Mouse (Mus musculus) left cerebral cortex, postnatal 25 days (tissue): ENCODE results near the gene Cachd1. TPM values are rescaled to one million over a fixed set of nuclear protein-coding genes. Genes with fewer than 3 reads are reported as not detected.
A peak's percentile ranks its signal among the peaks of the same experiment; 100 is the strongest.

ENCODE experiments used
- DNase-seq, 2 experiments: peaks; one replicate each; pipeline ENCODE4 v3.0.0; 2022; ENCODE audit warnings: low spot score in 2 of 2, mixed read lengths in 1 of 2
- intact Hi-C: fragments of 180-260 bp; cut with DNase I; formaldehyde crosslinking; loops from one replicate; pipeline ENCODE4 v1.15.1; 2025
- total RNA-seq, 2 experiments: library from RNA; stranded (reverse); gene quantifications; 2 replicates each; pipeline ENCODE4 v1.2.3; 2021

Cachd1 gene
- total RNA-seq, 2 experiments from 2014 or later: 14.1 to 16.0 TPM

- no peak for DNase-seq
- intact Hi-C loops: no loop called here
These were observed 186.9 kb downstream of the Cachd1 start for GRCm38 (mm10) chr4:100963341-100963740.

- intact Hi-C loops: no loop called here
- no peak for DNase-seq
These were observed 187.3 kb downstream of the Cachd1 start for GRCm38 (mm10) chr4:100963796-100964195.

DNA sequence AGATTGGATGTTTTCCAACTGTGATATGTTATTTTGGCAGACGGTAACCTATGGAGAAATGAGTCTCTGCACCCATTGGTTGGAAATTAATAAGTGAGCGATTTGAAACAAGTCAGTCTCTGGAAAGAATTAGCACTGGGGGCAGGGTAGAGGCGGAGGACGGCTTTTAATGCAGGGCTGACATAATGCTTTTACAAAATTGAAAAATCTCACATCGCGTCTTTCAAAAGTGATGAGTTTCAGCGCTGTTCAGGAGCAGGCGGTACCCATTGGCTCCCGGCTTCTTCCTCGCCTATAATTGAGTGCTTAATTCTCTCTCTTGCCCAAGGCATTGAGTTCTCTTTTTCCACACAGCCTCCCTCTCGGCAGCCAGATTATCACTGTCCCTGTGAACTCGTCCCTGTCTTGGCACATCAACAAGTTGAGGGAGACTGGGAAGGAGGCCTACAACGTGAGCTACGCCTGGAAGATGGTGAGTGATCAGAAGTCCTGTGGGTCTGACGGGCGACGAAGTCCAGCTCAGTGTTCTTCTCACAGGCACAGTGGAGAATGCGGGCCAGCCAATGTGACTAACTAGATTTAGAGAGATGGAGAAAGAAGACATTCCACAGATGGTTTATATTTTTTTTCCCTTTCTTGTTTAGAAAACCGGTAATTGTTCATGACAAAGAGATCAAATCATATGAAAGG, 191.4 kb downstream of the Cachd1 start:
- DNase-seq: no peak
- intact Hi-C loops: no loop called here

GRCm38 (mm10) chr4:100973641-100974454, 197.4 kb downstream of the Cachd1 start:
- intact Hi-C loops: no loop called here
- DNase-seq: no peak

- intact Hi-C loops: no loop called here
These were observed 198.1 kb downstream of the Cachd1 start for GRCm38 (mm10) chr4:100974455-100975035.

DNA sequence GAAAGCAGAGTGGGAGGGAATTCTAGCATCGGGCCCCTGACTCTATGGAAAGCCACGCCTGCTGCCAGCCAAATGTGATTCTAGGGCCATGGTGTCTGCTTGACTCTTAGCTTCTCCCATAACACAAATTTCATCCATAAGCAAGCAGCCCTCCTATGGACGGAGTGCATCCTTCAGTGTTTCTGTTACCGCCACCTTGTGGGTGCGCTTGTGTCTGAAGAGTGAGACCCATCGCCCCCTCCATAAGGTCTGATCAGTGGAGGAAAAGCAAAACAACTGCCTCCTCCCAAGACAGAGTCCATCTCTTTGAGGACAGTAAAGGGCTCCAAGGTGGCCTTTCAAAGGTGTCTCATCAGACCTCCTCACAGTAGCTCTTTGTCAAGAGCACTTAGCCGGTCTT, 201.0 kb downstream of the Cachd1 start:
- intact Hi-C loops: no loop called here
- DNase-seq: no peak

More at GRCm38 (mm10) chr4:100974455-100975035, 198.1 kb downstream of the Cachd1 start:
- DNase-seq: no peak

GRCm38 (mm10) chr4:100987187-100987586, 210.7 kb downstream of the Cachd1 start:
- intact Hi-C loops: loop anchor here (5.0 kb wide), 2 partner anchors 210 to 265 kb away; partner anchors contain the start of gene Cachd1
- no peak for DNase-seq

GRCm38 (mm10) chr4:100988231-100988799, 211.8 kb downstream of the Cachd1 start:
- DNase-seq: peak in 1 of 2 experiments; percentile 34

GRCm38 (mm10) chr4:100990996-100991395, 214.5 kb downstream of the Cachd1 start:
- no peak for DNase-seq
- intact Hi-C loops: no loop called here

More at GRCm38 (mm10) chr4:100988231-100988799, 211.8 kb downstream of the Cachd1 start:
- intact Hi-C loops: loop anchor here (1.0 to 5.0 kb wide), 3 partner anchors 211 to 400 kb away; partner anchors contain the start of gene Cachd1

GRCm38 (mm10) chr4:100992086-100992485, 215.6 kb downstream of the Cachd1 start:
- intact Hi-C loops: no loop called here
- DNase-seq: no peak

DNA sequence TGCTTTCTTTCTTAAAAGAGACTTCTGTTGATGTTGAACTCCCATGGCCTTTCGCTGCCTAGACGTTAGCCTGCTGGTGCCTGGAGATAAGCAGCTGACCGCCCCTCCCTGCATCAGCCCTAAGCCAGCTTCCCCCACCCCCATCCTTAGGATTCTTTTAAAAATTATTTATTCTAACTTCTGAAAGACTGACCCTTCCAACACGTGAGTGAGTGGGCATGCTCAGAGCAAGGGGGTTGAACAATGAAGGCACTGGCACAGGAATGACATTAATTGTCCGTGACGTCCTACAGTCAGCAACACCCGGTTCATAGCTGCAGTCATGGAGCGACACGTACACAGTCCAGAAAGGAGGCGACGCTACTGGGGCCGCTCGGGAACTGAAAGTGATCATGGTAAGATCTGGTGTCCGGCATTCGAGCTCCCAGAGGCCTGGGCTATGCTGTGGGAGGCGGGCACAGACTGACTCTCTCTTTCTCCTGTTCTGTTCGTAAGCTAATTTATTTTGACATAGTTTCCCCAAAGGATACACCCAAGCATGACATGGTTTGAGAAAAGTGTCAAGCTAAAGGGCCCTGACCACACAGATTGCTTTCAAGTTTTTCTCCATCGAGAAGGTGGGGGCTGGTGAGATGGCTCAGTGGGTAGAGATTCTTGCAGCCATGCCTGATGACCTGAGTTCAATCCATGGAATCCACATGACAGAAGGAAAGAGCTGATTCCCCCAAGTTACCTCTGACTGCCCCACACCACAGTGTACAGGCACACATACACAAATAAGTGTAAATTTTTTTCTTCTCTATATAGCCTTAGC, 218.2 kb downstream of the Cachd1 start:
- intact Hi-C loops: loop anchor here (5.0 kb wide), 1 partner anchor 73 kb away; the partner anchor contains the start of gene Raver2
- no peak for DNase-seq

DNA sequence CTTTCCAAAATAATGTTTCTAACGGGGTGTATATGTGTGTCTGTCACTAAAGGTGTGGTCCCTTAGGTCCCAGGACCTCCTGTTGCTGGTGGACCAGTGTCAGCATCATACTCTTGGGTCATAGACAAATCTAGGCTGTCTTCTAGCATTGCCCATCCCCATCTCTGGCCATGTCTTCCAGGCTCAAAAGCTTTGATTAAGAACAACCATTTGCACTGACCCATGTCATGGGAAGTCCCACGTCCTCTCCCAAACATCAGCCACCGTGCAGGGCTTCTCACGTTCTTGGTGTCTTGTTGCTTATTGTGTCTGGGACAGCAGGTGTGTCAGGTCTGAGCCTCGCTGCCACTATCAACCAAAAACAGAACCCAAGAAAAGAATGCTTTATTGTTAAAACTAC, 219.1 kb downstream of the Cachd1 start:
- intact Hi-C loops: loop anchor here (5.0 kb wide), 1 partner anchor 72 kb away; the partner anchor contains the start of gene Raver2
- DNase-seq: no peak

DNA sequence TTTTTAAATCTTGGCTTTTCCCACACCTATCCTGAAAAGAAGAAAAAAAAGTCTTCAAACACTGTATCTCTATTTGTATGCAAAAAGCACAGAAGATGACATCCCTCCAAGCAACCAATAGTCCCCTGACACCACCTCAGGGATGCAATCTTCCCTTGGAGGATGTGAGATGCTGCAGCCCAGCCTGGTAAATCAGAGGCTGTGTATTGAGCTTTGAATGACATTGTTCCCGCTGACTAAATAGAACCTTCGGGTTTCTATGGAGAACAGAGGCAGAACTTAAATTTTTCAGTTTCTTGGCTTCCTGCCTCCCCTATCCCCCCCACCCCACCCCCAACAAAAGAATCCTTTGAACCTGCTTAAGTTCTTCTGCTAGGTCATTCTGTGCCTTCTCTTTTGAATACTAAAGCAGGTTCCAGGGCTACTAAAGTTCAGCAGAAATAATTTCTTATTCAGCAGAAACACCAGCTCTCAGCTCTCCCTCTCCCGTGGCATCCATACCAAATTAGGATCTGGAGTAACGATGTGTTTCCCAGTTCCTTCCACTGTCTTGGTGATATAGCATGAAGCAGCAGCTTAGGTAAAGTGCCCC, 219.7 kb downstream of the Cachd1 start:
- DNase-seq: no peak
- intact Hi-C loops: loop anchor here (5.0 kb wide), 1 partner anchor 71 kb away; the partner anchor contains the start of gene Raver2

GRCm38 (mm10) chr4:100998145-100998544, 221.7 kb downstream of the Cachd1 start:
- DNase-seq: peak; percentile 75 to 79
- intact Hi-C loops: loop anchor here (1.0 to 5.0 kb wide), 2 partner anchors 69 to 148 kb away; partner anchors contain the start of gene Raver2

DNA sequence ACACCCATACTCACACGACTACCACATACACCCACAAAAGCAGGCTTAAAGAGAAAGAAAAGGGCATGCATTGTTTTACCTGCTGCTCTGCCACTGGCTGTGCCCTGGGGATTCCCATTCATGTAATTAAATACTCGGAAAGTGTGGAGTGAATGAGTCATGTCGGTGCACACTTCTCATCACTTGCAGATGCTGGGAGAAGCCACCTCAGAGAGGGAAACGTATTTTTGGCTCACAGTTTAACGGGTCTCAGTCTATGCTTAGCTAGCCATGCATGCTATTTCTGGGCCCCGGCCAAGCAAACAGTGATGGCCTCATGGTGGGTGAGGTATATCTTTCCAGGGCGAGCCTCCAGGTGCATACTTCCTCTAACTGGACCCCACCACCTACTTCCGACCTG, 222.4 kb downstream of the Cachd1 start:
- DNase-seq: no peak
- intact Hi-C loops: loop anchor here (1.0 to 5.0 kb wide), 2 partner anchors 68 to 147 kb away; partner anchors contain the start of gene Raver2

GRCm38 (mm10) chr4:101000622-101001021, 224.1 kb downstream of the Cachd1 start:
- intact Hi-C loops: no loop called here
- no peak for DNase-seq

GRCm38 (mm10) chr4:101001073-101001472, 224.6 kb downstream of the Cachd1 start:
- no peak for DNase-seq
- intact Hi-C loops: no loop called here

DNA sequence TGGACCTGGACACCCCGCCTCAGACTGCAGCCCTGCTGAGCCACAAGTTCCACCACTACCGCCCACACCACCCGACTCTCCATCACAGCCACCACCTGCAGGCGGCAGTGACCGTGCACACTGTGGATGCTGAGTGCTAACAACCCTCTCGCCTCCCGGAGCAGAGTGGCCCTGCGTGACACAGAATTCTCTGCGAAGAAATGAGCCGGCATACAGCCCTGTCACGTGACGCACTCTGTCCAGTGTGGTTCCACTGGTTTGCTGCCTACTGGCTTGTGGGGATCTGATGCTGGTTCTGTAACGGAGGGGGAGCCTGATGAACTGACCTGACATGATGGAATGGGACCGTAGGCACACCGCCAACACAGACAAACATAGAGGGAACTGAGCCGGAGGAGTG, 226.5 kb downstream of the Cachd1 start:
- no peak for DNase-seq
- intact Hi-C loops: no loop called here
